Mouse (Mus musculus) G1E (cell line): ENCODE measurements around the gene Btbd11. TPM values are rescaled to one million over a fixed set of nuclear protein-coding genes. Genes with fewer than 3 reads are reported as not detected.

Experiments used
- ATAC-seq: 2 replicates; pipeline ENCODE4 v1.8.0; 2016; ENCODE audit warnings: mild to moderate bottlenecking; ENCODE audit not compliant: insufficient number of reproducible peaks, poor library complexity, low FRiP score, severe bottlenecking; ENCODE audit errors: extremely low read depth
- DNase-seq: peaks from one replicate; pipeline ENCODE4 v3.0.0; 2012; ENCODE audit warnings: low spot score
- H3K27me3 ChIP-seq: 2 replicates; pipeline ENCODE4 v1.6.1; 2012; ENCODE audit warnings: mild to moderate bottlenecking, low read length, inconsistent platforms; ENCODE audit not compliant: insufficient read depth
- H3K36me3 ChIP-seq: replicated peaks from 2 replicates; pipeline ENCODE3; 2012; ENCODE audit warnings: mild to moderate bottlenecking, inconsistent platforms
- H3K4me1 ChIP-seq: 2 replicates; pipeline ENCODE4 v1.6.1; 2012; ENCODE audit warnings: low read depth, low read length, inconsistent platforms, mixed read lengths; ENCODE audit not compliant: insufficient read depth
- H3K4me3 ChIP-seq: 2 replicates; pipeline ENCODE4 v1.5.1; 2012; ENCODE audit warnings: low read depth, mild to moderate bottlenecking, inconsistent platforms, low read length, moderate library complexity, mixed read lengths
- H3K9me3 ChIP-seq: replicated peaks from 2 replicates; pipeline ENCODE4 v1.6.1; 2012; ENCODE audit warnings: inconsistent platforms
- CTCF ChIP-seq: IDR thresholded peaks from 2 replicates; pipeline ENCODE4 v1.5.1; 2012; ENCODE audit warnings: low read depth, low read length, inconsistent platforms, mixed read lengths
- GATA1 ChIP-seq: IDR thresholded peaks from 2 replicates; pipeline ENCODE4 v1.6.1; 2012; ENCODE audit warnings: borderline replicate concordance, low read length, inconsistent platforms, mixed read lengths
- GATA2 ChIP-seq: IDR thresholded peaks from 2 replicates; pipeline ENCODE4 v1.6.1; 2012; ENCODE audit warnings: low read depth, low read length, inconsistent platforms, borderline replicate concordance
- POLR2AphosphoS5 ChIP-seq: IDR thresholded peaks from 2 replicates; pipeline ENCODE4 v1.6.1; 2012; ENCODE audit warnings: low read depth, low read length, inconsistent platforms; ENCODE audit not compliant: insufficient replicate concordance
- TAL1 ChIP-seq: conservative IDR thresholded peaks from 2 replicates; pipeline ENCODE4 v1.6.1; 2012; ENCODE audit warnings: low read depth, low read length, inconsistent platforms, mixed read lengths
- polyA plus RNA-seq: library from polyadenylated mRNA; stranded (reverse); fragments of >175 nt; gene quantifications from 2 replicates; pipeline ENCODE4 v1.2.3, GENCODE M21; 2012
- total RNA-seq, 2 experiments: library from RNA; stranded (forward) in 1 of 2; stranded (reverse) in 1 of 2; fragments of 200-1000 nt in 1 of 2; fragments of >200 nt in 1 of 2; fragmentation: Nextera tagmentation in 1 of 2; gene quantifications; 2 replicates each; pipeline ENCODE4 v1.2.3; 2014 to 2017

Btbd11 gene
- total and polyA plus RNA-seq, 3 experiments = 0.16 TPM; not detected in 2

DNA sequence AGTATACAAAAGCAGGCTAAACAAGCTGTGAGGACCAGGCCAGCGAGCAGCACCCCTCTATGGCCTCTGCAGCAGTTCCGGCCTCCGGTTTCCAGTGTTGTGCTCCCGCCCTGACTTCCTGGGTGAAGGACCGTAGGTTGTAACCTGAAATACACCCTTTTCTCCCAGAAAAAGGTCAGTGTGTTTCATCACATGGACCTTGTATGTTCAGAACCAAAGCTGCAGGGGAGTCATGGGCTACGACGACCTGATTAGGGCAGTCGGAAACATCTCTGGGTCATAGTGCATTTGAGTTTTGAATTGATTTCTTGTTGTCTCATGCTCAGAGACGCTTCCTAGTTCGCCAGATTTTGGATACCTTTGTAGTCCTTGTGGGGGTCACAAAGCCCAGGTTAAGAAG lies 74.1 kb downstream of the Btbd11 start:
- ATAC-seq (no peak), DNase-seq (no peak)
- H3K27me3 ChIP-seq = no peaks in the 10 kb centered on the region
- no peaks in the 10 kb centered on the region for H3K4me1 ChIP-seq
- H3K4me3 ChIP-seq = no peak overlapping the region
- TF ChIP-seq CTCF (no peak), GATA2 (no peak), TAL1 (no peak), POLR2AphosphoS5 (no peak), GATA1 (no peak)
- H3K9me3 ChIP-seq = peaks cover 72% of the 10 kb centered on the region
- H3K36me3 ChIP-seq = no peaks in the 10 kb centered on the region

DNA sequence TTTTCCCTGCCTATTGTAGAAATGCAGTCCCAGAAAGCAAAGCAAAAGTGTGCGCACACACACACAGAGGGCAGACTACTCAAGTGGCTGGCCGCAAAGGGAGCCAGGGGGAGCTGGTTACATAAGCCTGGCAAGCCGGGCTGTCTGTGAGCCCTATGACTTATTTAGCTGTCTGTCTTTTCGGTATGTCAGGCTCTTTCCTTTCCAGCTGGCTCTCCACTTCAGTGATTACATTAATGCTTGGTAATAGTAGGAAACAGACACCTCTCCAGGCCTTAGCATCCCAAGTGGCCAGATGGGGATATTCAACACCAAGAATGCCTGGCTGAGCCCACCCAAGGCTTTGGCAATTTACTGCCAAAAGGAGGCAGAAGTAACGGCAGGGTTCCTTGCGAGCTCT lies 77.5 kb downstream of the Btbd11 start:
- H3K27me3 ChIP-seq = no peaks in the 10 kb centered on the region
- ATAC-seq (no peak), DNase-seq (no peak)
- H3K36me3 ChIP-seq = no peaks in the 10 kb centered on the region
- TF ChIP-seq GATA2 (no peak), POLR2AphosphoS5 (no peak), GATA1 (no peak), CTCF (no peak), TAL1 (no peak)
- peaks cover 74% of the 10 kb centered on the region for H3K9me3 ChIP-seq
- no peak overlapping the region for H3K4me3 ChIP-seq
- no peaks in the 10 kb centered on the region for H3K4me1 ChIP-seq

DNA sequence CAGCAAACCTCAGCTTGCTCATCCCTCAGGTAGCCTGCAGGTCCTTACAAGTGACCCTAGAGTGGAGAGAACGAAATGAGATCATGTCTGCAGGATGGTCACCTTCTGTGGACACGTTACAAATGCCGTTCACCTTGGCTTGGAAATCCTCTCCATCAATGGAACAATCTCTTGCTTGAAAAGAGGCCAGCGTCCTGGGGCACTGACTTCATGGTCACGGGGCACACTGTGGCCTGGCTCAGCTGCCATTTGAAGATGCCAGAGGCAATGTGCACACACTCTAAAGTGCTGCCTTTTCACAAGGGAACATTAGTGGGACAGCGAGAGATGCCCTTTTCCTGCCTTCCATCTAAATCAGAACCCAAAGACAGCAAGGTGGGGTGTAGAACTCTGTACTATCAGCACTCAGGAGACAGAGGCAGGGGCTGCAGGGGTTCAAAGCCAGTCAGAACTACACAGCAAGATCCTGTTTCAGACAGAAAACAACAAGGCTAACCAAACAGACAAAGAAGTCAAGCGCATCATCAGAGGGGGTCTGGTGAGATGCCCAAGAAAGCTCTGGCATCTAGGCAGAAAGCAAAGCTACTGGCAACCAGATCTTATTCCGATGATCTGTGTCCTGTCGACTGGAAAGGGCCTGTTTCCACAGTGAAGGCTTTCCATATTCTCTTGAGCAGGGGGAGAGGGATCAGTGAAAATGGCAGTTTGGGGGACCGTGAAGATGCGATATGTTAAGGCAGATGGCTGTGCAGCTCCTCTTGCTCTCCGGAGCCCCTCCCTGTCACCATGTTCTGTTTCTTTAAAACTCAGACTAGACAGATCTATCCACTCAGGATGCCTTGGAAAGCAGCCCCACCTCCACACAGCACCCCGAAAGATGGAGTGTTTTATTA lies 79.1 kb downstream of the Btbd11 start:
- Histone ChIP-seq H3K36me3 (no peaks in the 10 kb centered on the region), H3K4me3 (no peak overlapping the region), H3K27me3 (no peaks in the 10 kb centered on the region), H3K9me3 (peaks cover 70% of the 10 kb centered on the region), H3K4me1 (no peaks in the 10 kb centered on the region)
- DNase-seq (no peak), ATAC-seq (no peak)
- TF ChIP-seq GATA1 (no peak), TAL1 (no peak), GATA2 (no peak), CTCF (no peak), POLR2AphosphoS5 (no peak)

DNA sequence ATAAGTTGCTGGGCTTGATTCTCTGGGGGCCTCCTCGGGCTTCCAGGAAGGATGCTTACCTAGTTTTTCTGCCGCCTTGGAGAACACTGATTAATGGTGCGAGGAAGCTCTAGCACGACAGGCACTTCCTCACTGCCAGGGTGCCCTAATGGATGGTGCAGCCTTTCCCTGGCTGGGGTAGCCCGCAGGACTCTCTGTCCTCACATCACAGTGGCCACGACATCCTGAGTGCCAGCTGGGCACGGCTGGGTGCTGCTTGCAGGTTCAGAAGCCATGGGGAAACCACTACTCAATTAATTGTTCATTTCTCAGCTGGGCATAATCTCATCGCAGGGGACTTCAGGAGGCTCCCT lies 79.8 kb downstream of the Btbd11 start:
- DNase-seq (no peak), ATAC-seq (no peak)
- Histone ChIP-seq H3K4me3 (no peak overlapping the region), H3K36me3 (no peaks in the 10 kb centered on the region), H3K9me3 (peaks cover 70% of the 10 kb centered on the region), H3K27me3 (no peaks in the 10 kb centered on the region), H3K4me1 (no peaks in the 10 kb centered on the region)
- TF ChIP-seq CTCF (no peak), GATA2 (no peak), TAL1 (no peak)

DNA sequence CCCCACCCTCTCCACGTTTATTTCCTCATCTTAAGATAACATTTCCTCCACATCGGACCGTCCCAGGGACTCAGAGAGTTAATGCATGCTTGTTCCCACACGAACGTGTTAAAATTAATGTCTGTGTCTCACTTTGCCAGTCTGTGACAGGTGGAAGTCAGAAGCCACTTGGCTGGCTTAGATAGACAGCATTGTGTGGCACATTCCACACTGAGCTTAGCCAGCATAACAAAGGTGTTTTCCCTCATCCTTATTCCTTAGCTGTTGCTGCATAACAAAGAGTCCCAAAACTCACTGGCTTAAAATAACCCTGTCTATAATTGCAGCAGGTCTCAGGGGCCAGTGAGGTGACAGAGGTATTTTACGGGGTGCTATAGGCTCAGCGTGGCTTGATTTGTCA lies 80.8 kb downstream of the Btbd11 start:
- Histone ChIP-seq H3K4me3 (no peak overlapping the region), H3K36me3 (no peaks in the 10 kb centered on the region), H3K9me3 (peaks cover 61% of the 10 kb centered on the region), H3K27me3 (no peaks in the 10 kb centered on the region), H3K4me1 (no peaks in the 10 kb centered on the region)
- no peak for TF ChIP-seq GATA2
- no peak for TF ChIP-seq CTCF
- TF ChIP-seq TAL1 = no peak
- TF ChIP-seq GATA1 = no peak
- no peak for TF ChIP-seq POLR2AphosphoS5
- DNase-seq = no peak
- ATAC-seq = no peak

DNA sequence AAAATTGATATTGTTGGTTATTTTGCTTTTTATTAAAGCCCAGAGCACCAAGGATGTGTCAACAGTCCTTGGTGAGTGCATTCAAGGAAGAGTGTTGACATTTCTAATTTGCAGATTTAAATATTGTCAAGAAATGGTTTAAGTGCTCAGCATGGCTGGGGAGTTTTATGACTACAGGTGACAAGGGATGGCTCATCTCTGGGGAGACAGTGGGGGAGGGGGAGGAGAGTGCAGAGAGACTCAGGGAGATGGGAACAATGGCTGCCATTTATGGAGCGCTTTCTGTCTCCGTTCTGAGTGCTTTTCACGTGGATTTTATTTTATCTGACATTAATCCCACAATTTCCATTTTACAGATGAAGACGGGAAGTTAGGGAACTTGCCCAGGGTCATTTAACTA lies 81.9 kb downstream of the Btbd11 start:
- ATAC-seq = no peak

DNA sequence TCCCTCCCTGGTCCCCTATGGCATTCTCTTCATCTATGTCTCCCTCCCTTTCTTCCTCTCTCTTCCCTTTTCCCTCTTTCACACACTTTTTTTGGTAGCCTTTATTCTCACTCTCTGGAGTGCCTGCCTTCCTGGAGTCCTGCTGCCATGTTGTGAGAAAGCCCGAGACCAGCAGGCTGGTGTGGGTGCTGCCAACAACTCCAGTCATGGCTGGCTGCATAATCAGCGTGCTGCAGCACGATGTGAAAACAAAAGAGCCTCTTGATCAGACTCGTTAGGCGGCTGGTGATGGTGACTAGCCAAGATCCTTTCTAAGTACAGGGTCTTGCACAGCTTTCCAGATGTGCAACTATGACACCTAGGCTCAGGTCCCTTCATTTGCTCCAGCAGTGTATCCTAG lies 82.7 kb downstream of the Btbd11 start:
- Histone ChIP-seq H3K27me3 (no peaks in the 10 kb centered on the region), H3K4me1 (no peaks in the 10 kb centered on the region)

More for the DNA sequence above, 81.9 kb downstream of the Btbd11 start:
- Histone ChIP-seq H3K4me3 (no peak overlapping the region), H3K9me3 (peaks cover 67% of the 10 kb centered on the region), H3K4me1 (no peaks in the 10 kb centered on the region), H3K27me3 (no peaks in the 10 kb centered on the region), H3K36me3 (no peaks in the 10 kb centered on the region)
- DNase-seq = no peak
- TF ChIP-seq GATA2 (no peak), POLR2AphosphoS5 (no peak), GATA1 (no peak), TAL1 (no peak), CTCF (no peak)

More for the DNA sequence above, 82.7 kb downstream of the Btbd11 start:
- Histone ChIP-seq H3K4me3 (no peak overlapping the region), H3K36me3 (no peaks in the 10 kb centered on the region), H3K9me3 (peaks cover 66% of the 10 kb centered on the region)
- ATAC-seq (no peak), DNase-seq (no peak)
- TF ChIP-seq CTCF (no peak), TAL1 (no peak), GATA2 (no peak), GATA1 (no peak), POLR2AphosphoS5 (no peak)
